In genomic region chr11:100721776-100722492, GRCm38 (mm10) we compare ENCODE assay signal across 9 mouse cellular contexts. TPM values are rescaled to one million over a fixed set of nuclear protein-coding genes. Genes with fewer than 3 reads are reported as not detected.
DNase-seq lines count a peak whose midpoint lies in the region; ATAC-seq and TF ChIP-seq lines count a peak whose summit lies in the region.
"Had no signal": no experiment of that assay in that cellular context is flagged by ENCODE, and none has a peak within 500 bp of the region (broad histone marks: within the 10 kb centered on the region; RNA-seq: fewer than 3 reads in every experiment).

No protein-coding gene starts in this region.

- no peaks in the 10 kb centered on the region for H3K9me3 ChIP-seq in lung, embryonic 16.5 days (ENCODE audit: control insufficient read depth, low read length)
- H3K9me3 ChIP-seq in kidney, postnatal 0 days (replicated peaks; ENCODE audit: low read length), result no peaks in the 10 kb centered on the region
- no peaks in the 10 kb centered on the region for H3K9me3 ChIP-seq in midbrain, postnatal 0 days (ENCODE audit: low read length)
- H3K9me3 ChIP-seq: neural tube, embryonic 12.5 days had no signal

- no peak for TF ChIP-seq POLR2A in lung, adult 2 months (IDR thresholded peaks at IDR 0.05; ENCODE audit: borderline replicate concordance, extremely low read depth, low read depth, low read length)

- ATAC-seq in lung, embryonic 16.5 days (ENCODE audit: low read depth), result no peak
- peak; percentile 46 for ATAC-seq in erythroid progenitor cell, adult 5-6 weeks (replicated peaks; ENCODE audit: low FRiP score, poor library complexity, severe bottlenecking)
- no peak for ATAC-seq in kidney, postnatal 0 days (replicated peaks; ENCODE audit: low FRiP score, low read depth)
- no peak for ATAC-seq in midbrain, postnatal 0 days (ENCODE audit: low FRiP score)

- no peak overlapping the region for H3K9ac ChIP-seq in lung, embryonic 16.5 days (ENCODE audit: low read length)
- no peak overlapping the region for H3K9ac ChIP-seq in kidney, postnatal 0 days (ENCODE audit: low read depth, low read length)
- H3K9ac ChIP-seq in midbrain, postnatal 0 days (replicated peaks; ENCODE audit: low read length, poor library complexity, severe bottlenecking), result no peak overlapping the region
- H3K9ac ChIP-seq: neural tube, embryonic 12.5 days had no signal

- 58% methylated on average over 8 of the region's 8 CpGs for WGBS in lung, embryonic 16.5 days
- 29% methylated on average over 8 of the region's 8 CpGs for WGBS in lung, adult 2 months
- WGBS in kidney, postnatal 0 days, result 66% methylated on average over 8 of the region's 8 CpGs
- WGBS in midbrain, postnatal 0 days, result 67% methylated on average over 8 of the region's 8 CpGs

- H3K27me3 ChIP-seq in lung, embryonic 16.5 days (ENCODE audit: control insufficient read depth, insufficient read depth, low read depth, low read length), result no peaks in the 10 kb centered on the region
- H3K27me3 ChIP-seq in kidney, postnatal 0 days (ENCODE audit: insufficient read depth, low read length), result no peaks in the 10 kb centered on the region
- no peaks in the 10 kb centered on the region for H3K27me3 ChIP-seq in midbrain, postnatal 0 days (ENCODE audit: insufficient read depth, low read length)
- H3K27me3 ChIP-seq: neural tube, embryonic 12.5 days had no signal

- H3K4me3 ChIP-seq in lung, embryonic 16.5 days (ENCODE audit: low read length), result no peak overlapping the region
- no peak overlapping the region for H3K4me3 ChIP-seq in lung, adult 2 months (replicated peaks; ENCODE audit: extremely low read depth, low read depth, low read length)
- no peak overlapping the region for H3K4me3 ChIP-seq in kidney, postnatal 0 days (replicated peaks; ENCODE audit: low read depth, low read length)
- no peak overlapping the region for H3K4me3 ChIP-seq in midbrain, postnatal 0 days (ENCODE audit: low read depth, low read length)
- H3K4me3 ChIP-seq: neural tube, embryonic 12.5 days had no signal

- no peak for TF ChIP-seq CTCF in lung, adult 2 months (IDR thresholded peaks at IDR 0.05; ENCODE audit: insufficient read depth, low read length)
- no peak for TF ChIP-seq CTCF in kidney, postnatal 0 days (IDR thresholded peaks at IDR 0.05; ENCODE audit: low read depth)
- no peak for TF ChIP-seq CTCF in midbrain, postnatal 0 days (IDR thresholded peaks at IDR 0.05)

- H3K4me1 ChIP-seq in lung, embryonic 16.5 days (replicated peaks; ENCODE audit: control insufficient read depth, insufficient read depth, low read length), result peaks cover 32% of the 10 kb centered on the region
- peaks cover 40% of the 10 kb centered on the region for H3K4me1 ChIP-seq in lung, adult 2 months (ENCODE audit: control insufficient read depth, insufficient read depth, low read length)
- H3K4me1 ChIP-seq in kidney, postnatal 0 days (replicated peaks; ENCODE audit: insufficient read depth, low read length), result peaks cover 15% of the 10 kb centered on the region; the same call in 1 of the 2 replicates
- H3K4me1 ChIP-seq in midbrain, postnatal 0 days (ENCODE audit: insufficient read depth, low read length), result no peaks in the 10 kb centered on the region

- H3K4me2 ChIP-seq in lung, embryonic 16.5 days (ENCODE audit: low read depth, low read length), result no peak overlapping the region
- H3K4me2 ChIP-seq in kidney, postnatal 0 days (ENCODE audit: low read length), result no peak overlapping the region
- no peak overlapping the region for H3K4me2 ChIP-seq in midbrain, postnatal 0 days (ENCODE audit: low read depth, low read length, poor library complexity, severe bottlenecking)
- H3K4me2 ChIP-seq: neural tube, embryonic 12.5 days had no signal

- peaks cover 10% of the 10 kb centered on the region for H3K36me3 ChIP-seq in lung, embryonic 16.5 days (ENCODE audit: control insufficient read depth, insufficient read depth, low read length)
- H3K36me3 ChIP-seq in kidney, postnatal 0 days (ENCODE audit: insufficient read depth, low read length), result peaks cover 16% of the 10 kb centered on the region
- H3K36me3 ChIP-seq in midbrain, postnatal 0 days (ENCODE audit: insufficient read depth, low read length), result peaks cover 20% of the 10 kb centered on the region

- H3K27ac ChIP-seq in lung, embryonic 16.5 days (ENCODE audit: low read length), result peak overlapping the region; percentile 68
- peak overlapping the region; percentile 70 for H3K27ac ChIP-seq in kidney, postnatal 0 days
- peak overlapping the region; percentile 59 for H3K27ac ChIP-seq in midbrain, postnatal 0 days (ENCODE audit: low read depth, low read length)
- H3K27ac ChIP-seq: neural tube, embryonic 12.5 days had no signal

- DNase-seq in lung, adult 2 months, result no peak
- no peak for DNase-seq in kidney, postnatal 0 days (ENCODE audit: low spot score)
- DNase-seq in midbrain, postnatal 0 days (ENCODE audit: low spot score), result no peak
- no peak for DNase-seq in natural killer cell, adult 2 months (ENCODE audit: low spot score in 2 of 2)
- no peak for DNase-seq in ovary, postnatal 36 days (ENCODE audit: low spot score)
- DNase-seq in cerebellum, postnatal 25 days, result no peak

RNA-seq across cellular contexts. Expression of gene Hspb9, which starts 8.3 kb away (rescaled TPM):
- not detected in 2 replicates for polyA plus RNA-seq in lung, embryonic 16.5 days (2015; fragmentation: Nextera tagmentation; extraction: Ambion mirVana)
- polyA plus RNA-seq in lung, adult 2 months (2012; rRNA removed), result 0.36 TPM in 1 of 2 replicates, not detected in the other
- total RNA-seq in erythroid progenitor cell, adult 5-6 weeks (2015; ENCODE audit: low replicate concordance), result not detected in 2 replicates
- not detected in 2 replicates for total RNA-seq in erythroid progenitor cell, adult 5-6 weeks (2017; ENCODE audit: low replicate concordance)
- 0.37 TPM in 1 of 2 replicates, not detected in the other for polyA plus RNA-seq in kidney, postnatal 0 days (2015; fragmentation: Nextera tagmentation; extraction: Ambion mirVana)
- not detected in 2 replicates for total RNA-seq in midbrain, postnatal 0 days (2014; rRNA removed)
- not detected in 2 replicates for polyA plus RNA-seq in midbrain, postnatal 0 days (2015; fragmentation: Nextera tagmentation; extraction: Ambion mirVana)
- polyA plus RNA-seq: neural tube, embryonic 12.5 days had no signal

RNA-seq across cellular contexts. Expression of gene Kat2a, which starts 9.7 kb away (rescaled TPM):
- polyA plus RNA-seq in lung, embryonic 16.5 days (2015; fragmentation: Nextera tagmentation; extraction: Ambion mirVana), result 39.4 and 44.1 TPM in 2 replicates
- 27.3 and 28.2 TPM in 2 replicates for polyA plus RNA-seq in lung, adult 2 months (2012; rRNA removed)
- total RNA-seq in erythroid progenitor cell, adult 5-6 weeks (2015; ENCODE audit: low replicate concordance), result 2.5 and 11.2 TPM in 2 replicates
- 1.9 and 2.6 TPM in 2 replicates for total RNA-seq in erythroid progenitor cell, adult 5-6 weeks (2017; ENCODE audit: low replicate concordance)
- polyA plus RNA-seq in kidney, postnatal 0 days (2015; fragmentation: Nextera tagmentation; extraction: Ambion mirVana), result 39.0 and 40.2 TPM in 2 replicates
- 62.8 and 75.6 TPM in 2 replicates for total RNA-seq in midbrain, postnatal 0 days (2014; rRNA removed)
- 69.9 and 70.0 TPM in 2 replicates for polyA plus RNA-seq in midbrain, postnatal 0 days (2015; fragmentation: Nextera tagmentation; extraction: Ambion mirVana)

RNA-seq across cellular contexts. Expression of gene Rab5c, which starts 16.1 kb away (rescaled TPM):
- 34.3 and 39.8 TPM in 2 replicates for polyA plus RNA-seq in lung, embryonic 16.5 days (2015; fragmentation: Nextera tagmentation; extraction: Ambion mirVana)
- 235 and 252 TPM in 2 replicates for polyA plus RNA-seq in lung, adult 2 months (2012; rRNA removed)
- total RNA-seq in erythroid progenitor cell, adult 5-6 weeks (2015; ENCODE audit: low replicate concordance), result 99.8 and 136 TPM in 2 replicates
- 80.2 and 110 TPM in 2 replicates for total RNA-seq in erythroid progenitor cell, adult 5-6 weeks (2017; ENCODE audit: low replicate concordance)
- polyA plus RNA-seq in kidney, postnatal 0 days (2015; fragmentation: Nextera tagmentation; extraction: Ambion mirVana), result 34.7 and 39.0 TPM in 2 replicates
- 218 and 250 TPM in 2 replicates for total RNA-seq in midbrain, postnatal 0 days (2014; rRNA removed)
- 33.8 and 34.4 TPM in 2 replicates for polyA plus RNA-seq in midbrain, postnatal 0 days (2015; fragmentation: Nextera tagmentation; extraction: Ambion mirVana)

RNA-seq across cellular contexts. Expression of gene Dhx58, which starts 17.9 kb away (rescaled TPM):
- polyA plus RNA-seq in lung, embryonic 16.5 days (2015; fragmentation: Nextera tagmentation; extraction: Ambion mirVana), result 2.9 and 3.5 TPM in 2 replicates
- 8.2 and 9.8 TPM in 2 replicates for polyA plus RNA-seq in lung, adult 2 months (2012; rRNA removed)
- 6.8 and 7.5 TPM in 2 replicates for total RNA-seq in erythroid progenitor cell, adult 5-6 weeks (2015; ENCODE audit: low replicate concordance)
- 17.8 and 26.2 TPM in 2 replicates for total RNA-seq in erythroid progenitor cell, adult 5-6 weeks (2017; ENCODE audit: low replicate concordance)
- 3.3 and 3.7 TPM in 2 replicates for polyA plus RNA-seq in kidney, postnatal 0 days (2015; fragmentation: Nextera tagmentation; extraction: Ambion mirVana)
- total RNA-seq in midbrain, postnatal 0 days (2014; rRNA removed), result 2.4 and 3.8 TPM in 2 replicates
- polyA plus RNA-seq in midbrain, postnatal 0 days (2015; fragmentation: Nextera tagmentation; extraction: Ambion mirVana), result 1.8 and 2.2 TPM in 2 replicates

RNA-seq across cellular contexts. Expression of gene Zfp385c, which starts 29.7 kb away (rescaled TPM):
- polyA plus RNA-seq in lung, embryonic 16.5 days (2015; fragmentation: Nextera tagmentation; extraction: Ambion mirVana), result 0.26 TPM in 1 of 2 replicates, not detected in the other
- polyA plus RNA-seq in lung, adult 2 months (2012; rRNA removed), result 0.36 and 4.9 TPM in 2 replicates
- not detected in 2 replicates for total RNA-seq in erythroid progenitor cell, adult 5-6 weeks (2015; ENCODE audit: low replicate concordance)
- not detected in 2 replicates for total RNA-seq in erythroid progenitor cell, adult 5-6 weeks (2017; ENCODE audit: low replicate concordance)
- polyA plus RNA-seq in kidney, postnatal 0 days (2015; fragmentation: Nextera tagmentation; extraction: Ambion mirVana), result 1.6 and 2.5 TPM in 2 replicates
- 0.66 and 2.5 TPM in 2 replicates for total RNA-seq in midbrain, postnatal 0 days (2014; rRNA removed)
- 0.53 and 0.98 TPM in 2 replicates for polyA plus RNA-seq in midbrain, postnatal 0 days (2015; fragmentation: Nextera tagmentation; extraction: Ambion mirVana)
